Mouse (Mus musculus) small intestine, adult 2 months (tissue): ENCODE data around the gene Hsd17b14. TPM values are rescaled to one million over a fixed set of nuclear protein-coding genes. Genes with fewer than 3 reads are reported as not detected.

Source experiments
- H3K27ac ChIP-seq: fragments of 200-500 bp; 2 replicates; pipeline ENCODE4 v1.5.1; 2012; ENCODE audit warnings: low read depth, low read length, control low read depth, inconsistent platforms; ENCODE audit not compliant: insufficient read depth
- H3K27me3 ChIP-seq: fragments of 200-500 bp; 2 replicates; pipeline ENCODE4 v1.6.1; 2012; ENCODE audit warnings: mild to moderate bottlenecking, moderate library complexity, low read length, inconsistent platforms; ENCODE audit not compliant: control insufficient read depth, insufficient read depth
- H3K36me3 ChIP-seq: fragments of 200-500 bp; 2 replicates; pipeline ENCODE4 v1.6.1; 2012; ENCODE audit warnings: mild to moderate bottlenecking, low read length, control low read depth, inconsistent platforms; ENCODE audit not compliant: control insufficient read depth, insufficient read depth
- H3K4me1 ChIP-seq: fragments of 200-500 bp; 2 replicates; pipeline ENCODE4 v1.6.1; 2012; ENCODE audit warnings: low read length, inconsistent platforms, mixed read lengths; ENCODE audit not compliant: control insufficient read depth, insufficient read depth, insufficient read length
- H3K4me3 ChIP-seq: fragments of 200-500 bp; 2 replicates; pipeline ENCODE4 v1.5.1; 2012; ENCODE audit warnings: low read depth, mild to moderate bottlenecking, control low read depth, inconsistent platforms, low read length, moderate library complexity
- CTCF ChIP-seq: fragments of 200-500 bp; IDR thresholded peaks from 2 replicates; pipeline ENCODE4 v1.5.1; 2012; ENCODE audit warnings: low read depth, mild to moderate bottlenecking, control low read depth, inconsistent platforms, low read length, moderate library complexity, mixed read lengths; ENCODE audit not compliant: insufficient replicate concordance, insufficient read length; ENCODE audit errors: extremely low read depth
- POLR2A ChIP-seq: fragments of 200-500 bp; IDR thresholded peaks from 2 replicates; pipeline ENCODE4 v1.6.1; 2012; ENCODE audit warnings: low read depth, mild to moderate bottlenecking, control low read depth, inconsistent platforms, low read length, moderate library complexity
- WGBS: fragments of 180-500 bp; shearing (Covaris S2); methylation state at CpG from one replicate; pipeline ENCODE4 v1.1.7; 2018; 5-methylcytosine and 5-hydroxymethylcytosine counted together
- polyA plus RNA-seq: library from polyadenylated mRNA; depleted of rRNA; stranded (reverse); fragments of >200 nt; gene quantifications from 2 replicates; pipeline ENCODE4 v1.2.3, GENCODE M21; 2012

Hsd17b14 gene
- polyA plus RNA-seq, 1 experiment, result 0.25 TPM

- 90% methylated on average over 5 of the region's 5 CpGs for WGBS
- Histone ChIP-seq H3K4me1 (peaks cover 8% of the 10 kb centered on the region; the same call in 1 of the 2 replicates), H3K27ac (no peak overlapping the region), H3K27me3 (no peaks in the 10 kb centered on the region; the same call in 1 of the 2 replicates), H3K36me3 (no peaks in the 10 kb centered on the region), H3K4me3 (no peak overlapping the region)
- TF ChIP-seq POLR2A (no peak), CTCF (no peak)
Measured at GRCm38 (mm10) chr7:45597013-45597412, 42.3 kb downstream of the Hsd17b14 start.

GRCm38 (mm10) chr7:45597527-45597926, 42.8 kb downstream of the Hsd17b14 start:
- no peaks in the 10 kb centered on the region for H3K36me3 ChIP-seq
- peaks cover 10% of the 10 kb centered on the region; the same call in 1 of the 2 replicates for H3K4me1 ChIP-seq
- H3K27me3 ChIP-seq, result no peaks in the 10 kb centered on the region; the same call in 1 of the 2 replicates
- 82% methylated on average over 6 of the region's 6 CpGs for WGBS
- TF ChIP-seq POLR2A (no peak), CTCF (no peak)
- H3K4me3 ChIP-seq, result no peak overlapping the region
- H3K27ac ChIP-seq, result no peak overlapping the region

DNA sequence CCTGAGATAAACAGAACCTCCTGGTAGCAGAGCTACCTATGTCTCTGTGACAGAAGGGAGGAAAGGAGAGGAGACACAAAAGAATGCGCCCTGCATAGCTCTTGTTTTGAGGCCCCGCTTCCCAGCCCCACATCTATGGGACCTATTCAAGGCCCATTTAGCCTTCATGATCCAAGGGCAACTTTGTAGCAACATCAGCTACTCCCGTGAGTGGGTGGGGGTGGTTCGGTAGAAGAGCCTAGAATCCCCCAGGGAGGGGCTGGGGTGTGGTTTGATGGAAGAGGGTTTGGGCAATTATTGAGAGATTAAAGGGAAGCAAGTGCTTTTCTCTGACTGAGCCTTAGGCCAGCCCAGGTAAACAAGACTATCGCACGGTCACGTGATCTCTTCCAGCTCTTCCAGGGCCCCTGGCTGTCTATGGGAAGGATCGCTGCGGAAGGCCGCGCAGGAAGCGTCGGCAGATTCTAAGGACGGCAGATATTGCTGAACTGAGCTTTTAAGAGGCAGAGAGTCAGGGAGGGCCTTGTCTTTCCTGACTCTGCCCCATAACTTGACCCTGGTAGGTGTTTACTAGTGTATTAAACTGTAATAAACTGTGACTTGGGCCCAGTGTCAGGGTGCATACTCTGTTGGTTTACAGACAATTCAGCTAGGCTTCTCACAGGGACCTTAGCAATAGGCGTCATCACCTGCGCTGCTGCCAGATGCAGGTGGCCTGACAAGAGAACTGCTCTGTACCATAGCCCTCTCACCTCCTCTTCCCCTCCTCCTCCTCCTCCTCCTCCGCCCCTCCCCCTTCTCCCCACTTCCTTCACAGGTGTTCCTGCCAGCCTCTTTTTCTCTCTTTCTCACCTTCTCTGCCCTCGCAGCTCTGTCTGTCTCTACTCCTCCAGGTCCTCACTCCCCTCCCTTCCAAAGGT, 44.5 kb downstream of the Hsd17b14 start:
- no peak overlapping the region for H3K4me3 ChIP-seq
- WGBS, result 30% methylated on average over 18 of the region's 18 CpGs
- peaks cover 10% of the 10 kb centered on the region; the same call in 1 of the 2 replicates for H3K4me1 ChIP-seq
- no peaks in the 10 kb centered on the region; the same call in 1 of the 2 replicates for H3K27me3 ChIP-seq
- no peaks in the 10 kb centered on the region for H3K36me3 ChIP-seq
- TF ChIP-seq CTCF (no peak), POLR2A (no peak)
- no peak overlapping the region for H3K27ac ChIP-seq

DNA sequence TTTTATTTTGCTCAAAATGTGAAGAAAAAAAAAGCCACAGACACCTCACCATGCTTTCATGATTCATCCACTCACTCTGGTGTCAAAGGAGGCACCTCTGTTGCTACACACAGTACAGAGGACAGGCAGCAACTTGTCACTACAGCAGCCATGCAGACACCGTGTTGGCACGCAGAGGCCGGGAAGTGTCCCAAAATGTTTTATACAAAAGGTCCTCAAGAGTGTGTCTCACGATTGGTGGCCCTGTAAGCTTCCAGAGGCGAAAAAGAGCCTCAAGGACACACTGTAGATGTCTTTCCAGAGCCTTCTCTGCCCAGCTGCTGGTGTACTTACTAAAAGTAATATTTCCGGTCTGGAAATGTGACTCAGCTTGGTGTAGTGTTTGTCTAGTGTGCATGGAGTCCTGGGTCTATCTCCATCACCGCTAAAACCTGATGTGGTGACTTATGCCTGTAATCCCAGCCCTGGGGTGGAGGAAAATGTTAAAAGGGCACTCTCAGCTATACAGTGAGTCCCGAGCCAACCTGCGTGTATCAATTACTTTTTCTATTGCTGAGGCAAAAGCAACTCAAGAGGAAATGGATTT, 51.1 kb downstream of the Hsd17b14 start:
- WGBS, result 55% methylated on average over 9 of the region's 9 CpGs
- Histone ChIP-seq H3K4me3 (no peak overlapping the region), H3K27me3 (peaks cover 19% of the 10 kb centered on the region), H3K27ac (no peak overlapping the region), H3K4me1 (0 out of 2 replicates have a peak, but pooled peaks cover 5% of the 10 kb centered on the region), H3K36me3 (no peaks in the 10 kb centered on the region)
- TF ChIP-seq POLR2A, result no peak
- TF ChIP-seq CTCF, result no peak

DNA sequence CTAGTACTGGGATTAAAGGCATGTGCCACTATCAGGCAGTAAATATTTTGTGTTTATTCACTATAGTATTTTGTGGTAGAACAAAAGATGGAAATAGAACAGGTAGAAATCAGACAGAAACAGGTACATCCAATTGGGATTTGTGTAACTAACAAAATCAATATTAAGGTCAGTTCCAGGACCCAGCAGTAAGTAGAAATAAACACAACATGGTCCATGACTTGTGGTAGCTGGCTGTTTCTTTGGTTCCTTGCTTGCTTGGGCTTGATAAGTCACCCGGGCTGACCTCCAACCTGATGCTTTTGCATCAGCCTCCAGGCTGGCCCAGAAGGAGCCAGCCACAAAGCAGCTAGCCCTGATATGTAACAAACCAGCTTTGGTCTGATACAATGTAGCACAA, 54.8 kb downstream of the Hsd17b14 start:
- peaks cover 21% of the 10 kb centered on the region for H3K27me3 ChIP-seq
- no peaks in the 10 kb centered on the region for H3K4me1 ChIP-seq
- WGBS, result 53% methylated on average over 1 of the region's 1 CpGs
- TF ChIP-seq POLR2A (no peak), CTCF (no peak)
- H3K36me3 ChIP-seq, result no peaks in the 10 kb centered on the region
- H3K27ac ChIP-seq, result no peak overlapping the region
- H3K4me3 ChIP-seq, result no peak overlapping the region

DNA sequence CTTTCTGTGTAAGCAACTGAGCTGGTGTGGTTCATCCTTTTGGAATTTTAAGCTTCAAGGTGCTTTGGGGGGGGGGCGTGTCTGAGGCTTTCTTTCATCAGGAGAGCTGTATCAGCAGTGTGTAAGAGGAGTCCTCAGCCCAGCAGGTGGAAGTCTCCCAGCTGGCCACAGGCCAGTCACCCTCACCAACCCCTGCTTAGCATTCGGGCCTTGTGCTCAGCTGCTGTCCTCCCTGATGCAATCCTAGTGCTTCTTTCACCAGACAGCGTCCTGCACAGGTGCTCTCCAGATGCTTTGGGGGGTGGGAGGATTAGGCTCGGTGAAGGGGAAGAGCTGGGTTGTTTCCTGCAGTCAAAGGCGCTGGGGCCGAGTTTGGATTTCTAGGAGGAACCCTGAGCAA, 61.6 kb downstream of the Hsd17b14 start:
- 30% methylated on average over 6 of the region's 6 CpGs for WGBS
- Histone ChIP-seq H3K27ac (no peak overlapping the region), H3K4me1 (peaks cover 5% of the 10 kb centered on the region), H3K4me3 (no peak overlapping the region), H3K36me3 (no peaks in the 10 kb centered on the region), H3K27me3 (peaks cover 35% of the 10 kb centered on the region)
- TF ChIP-seq CTCF (no peak), POLR2A (no peak)
